Mouse (Mus musculus): ENCODE results near the gene Taar6. TPM values are rescaled to one million over a fixed set of nuclear protein-coding genes. Genes with fewer than 3 reads are reported as not detected.

The Taar6 gene
- total RNA-seq, 2 experiments from 2014 or later, result not detected

- DNase-seq (ENCODE audit: low spot score in 2 of 2), result no peak
Observed at GRCm38 (mm10) chr10:23938312-23938711, 47.1 kb downstream of the Taar6 start, which contains the start of gene Taar2. Taar2 (plus strand) TSS chr10:23938572.

DNA sequence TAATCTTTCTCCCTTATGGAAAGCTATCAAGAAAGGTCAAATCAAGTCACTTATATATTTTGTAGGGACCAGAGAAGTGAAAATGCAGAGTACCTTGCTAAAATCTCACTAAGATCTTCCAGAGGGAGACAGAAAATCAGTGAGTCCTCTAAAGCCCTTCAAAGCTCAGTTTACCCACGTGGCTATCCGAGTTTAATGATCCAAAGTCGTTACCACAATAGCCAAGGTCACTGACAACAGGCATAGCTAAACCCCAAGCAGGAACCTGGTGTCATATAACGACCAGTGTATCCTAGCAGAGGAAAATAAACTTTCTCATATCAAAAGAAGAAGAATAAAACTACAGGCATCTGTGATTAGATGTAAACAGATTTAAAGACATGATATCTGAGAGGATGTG, 47.8 kb downstream of the Taar6 start:
- DNase-seq (ENCODE audit: low spot score in 2 of 2), result no peak

Other genes with a start within 250 kb of the Taar6 start
- gene Rps12, start 198.4 kb downstream of the Taar6 start, total RNA-seq (2021), result 100 to 1,000 TPM; 618 to 653 TPM
- 10 to 100 TPM; 58.7 to 62.1 TPM for gene Slc18b1, start 188.7 kb downstream of the Taar6 start, total RNA-seq (2021)
- 10 to 100 TPM; 17.1 to 24.1 TPM for gene Vnn3, start 134.2 kb downstream of the Taar6 start, total RNA-seq (2021)
- gene Vnn1, start 91.0 kb downstream of the Taar6 start, total RNA-seq (2021), result 10 to 100 TPM; 50.0 to 52.2 TPM
- not detected for gene Taar1, start 65.3 kb downstream of the Taar6 start, total RNA-seq (2021)
- gene Taar2, start 47.1 kb downstream of the Taar6 start, total RNA-seq (2021), result not detected
- not detected for gene Taar3, start 36.1 kb downstream of the Taar6 start, total RNA-seq (2021)
- not detected for gene Taar4, start 25.2 kb downstream of the Taar6 start, total RNA-seq (2021)
- gene Taar5, start 14.9 kb downstream of the Taar6 start, total RNA-seq (2021), result not detected
- gene Taar7a, start 7.8 kb upstream of the Taar6 start, total RNA-seq (2021), result not detected
- gene Taar7b, start 14.3 kb upstream of the Taar6 start, total RNA-seq (2021), result not detected
- gene Taar7d, start 41.6 kb upstream of the Taar6 start, total RNA-seq (2021), result not detected
- gene Taar7e, start 52.0 kb upstream of the Taar6 start, total RNA-seq (2021), result not detected
- not detected for gene Taar7f, start 63.9 kb upstream of the Taar6 start, total RNA-seq (2021)
- gene Taar8a, start 90.9 kb upstream of the Taar6 start, total RNA-seq (2021), result under 1 TPM in 1 of 2 experiments, not detected in 1; 0.51 TPM
- not detected for gene Taar8b, start 106.6 kb upstream of the Taar6 start, total RNA-seq (2021)
- not detected for gene Taar8c, start 116.3 kb upstream of the Taar6 start, total RNA-seq (2021)
- gene Taar9, start 123.9 kb upstream of the Taar6 start, total RNA-seq (2021), result not detected
- 100 to 1,000 TPM in 1 of 2 experiments, 10 to 100 TPM in 1; 98.9 to 110 TPM for gene Stx7, start 163.7 kb upstream of the Taar6 start, total RNA-seq (2021)
- 1 to 10 TPM; 2.5 TPM for gene Moxd1, start 237.9 kb upstream of the Taar6 start, total RNA-seq (2021)